8 mouse cellular contexts compared by ENCODE assay signal in the genomic region with DNA sequence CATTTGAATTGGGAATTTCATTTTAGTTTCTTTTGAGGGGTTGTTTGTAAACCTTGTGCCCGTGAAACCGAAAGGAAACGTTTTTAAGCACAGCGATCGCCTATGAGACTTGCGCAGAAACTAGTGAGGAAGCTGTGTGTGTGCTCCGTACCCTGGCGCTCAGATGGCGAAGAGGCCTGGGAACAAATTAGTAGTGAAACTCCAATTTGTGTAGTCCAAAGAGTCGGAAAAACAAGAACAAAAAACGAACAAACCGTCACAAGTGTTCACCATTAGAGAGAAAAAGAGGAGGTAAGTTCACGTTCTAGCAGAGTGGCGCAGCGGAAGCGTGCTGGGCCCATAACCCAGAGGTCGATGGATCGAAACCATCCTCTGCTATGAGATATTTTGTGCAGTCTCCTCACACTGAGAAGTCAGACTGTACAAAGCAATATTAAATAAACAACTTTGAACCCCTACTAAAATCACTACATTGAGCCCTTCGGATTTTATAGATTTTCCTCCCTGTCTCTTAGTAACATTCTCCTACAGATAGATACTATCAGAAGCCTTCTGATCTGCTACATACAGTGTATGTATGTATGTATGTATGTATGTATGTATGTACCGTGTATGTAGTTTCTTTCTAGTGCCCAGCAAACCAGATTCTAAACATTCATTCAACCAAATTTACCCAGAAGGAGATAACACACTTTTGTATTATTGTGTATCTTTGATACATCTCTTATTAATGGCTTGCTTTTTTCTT. TPM values are rescaled to one million over a fixed set of nuclear protein-coding genes. Genes with fewer than 3 reads are reported as not detected.
A peak's percentile ranks its signal among the peaks of the same experiment; 100 is the strongest.
DNase-seq lines count a peak whose midpoint lies in the region; ATAC-seq and TF ChIP-seq lines count a peak whose summit lies in the region.

No protein-coding gene starts in this region.

- no peaks in the 10 kb centered on the region for H3K4me1 ChIP-seq in heart, embryonic 11.5 days (ENCODE audit: control insufficient read depth, insufficient read depth, low read length)
- peaks cover 3% of the 10 kb centered on the region; the same call in 1 of the 2 replicates for H3K4me1 ChIP-seq in kidney, embryonic 15.5 days
- no peaks in the 10 kb centered on the region for H3K4me1 ChIP-seq in limb, embryonic 15.5 days
- H3K4me1 ChIP-seq in midbrain, postnatal 0 days (ENCODE audit: insufficient read depth, low read length): no peaks in the 10 kb centered on the region

- H3K9ac ChIP-seq in heart, embryonic 11.5 days (ENCODE audit: low read depth, low read length): peak overlapping the region; percentile 88
- peak overlapping the region; percentile 53 for H3K9ac ChIP-seq in kidney, embryonic 15.5 days
- H3K9ac ChIP-seq in limb, embryonic 15.5 days: peak overlapping the region; percentile 53
- peak overlapping the region; percentile 71 for H3K9ac ChIP-seq in midbrain, postnatal 0 days (replicated peaks; ENCODE audit: low read length, poor library complexity, severe bottlenecking)

- ATAC-seq in erythroblast, adult 5-6 weeks (replicated peaks; ENCODE audit: low FRiP score, poor library complexity, severe bottlenecking): peak; percentile 63
- peak; percentile 97 for ATAC-seq in heart, embryonic 11.5 days (replicated peaks; ENCODE audit: insufficient number of reproducible peaks, low FRiP score, low TSS enrichment)
- peak; percentile 94 for ATAC-seq in kidney, embryonic 15.5 days (replicated peaks; ENCODE audit: low FRiP score)
- ATAC-seq in limb, embryonic 15.5 days (ENCODE audit: insufficient number of reproducible peaks, low FRiP score, low TSS enrichment, low read depth): peak; percentile 92
- ATAC-seq in midbrain, postnatal 0 days (ENCODE audit: low FRiP score): peak; percentile 90

- H3ac ChIP-seq in C2C12 (ENCODE audit: control insufficient read depth, insufficient read length, low read depth): peak overlapping the region; percentile 78

- H3K27me3 ChIP-seq in C2C12 (ENCODE audit: control insufficient read depth, insufficient read depth, insufficient read length): no peaks in the 10 kb centered on the region
- peaks cover 6% of the 10 kb centered on the region for H3K27me3 ChIP-seq in heart, embryonic 11.5 days (ENCODE audit: control insufficient read depth, insufficient read depth, low read length)
- peaks cover 11% of the 10 kb centered on the region for H3K27me3 ChIP-seq in kidney, embryonic 15.5 days
- H3K27me3 ChIP-seq in limb, embryonic 15.5 days: no peaks in the 10 kb centered on the region
- H3K27me3 ChIP-seq in midbrain, postnatal 0 days (ENCODE audit: insufficient read depth, low read length): peaks cover 5% of the 10 kb centered on the region

- no peaks in the 10 kb centered on the region for H3K36me3 ChIP-seq in C2C12 (ENCODE audit: control insufficient read depth, insufficient read depth)
- no peaks in the 10 kb centered on the region for H3K36me3 ChIP-seq in heart, embryonic 11.5 days (ENCODE audit: control insufficient read depth, insufficient read depth, low read length)
- H3K36me3 ChIP-seq in kidney, embryonic 15.5 days: no peaks in the 10 kb centered on the region
- no peaks in the 10 kb centered on the region for H3K36me3 ChIP-seq in limb, embryonic 15.5 days
- no peaks in the 10 kb centered on the region for H3K36me3 ChIP-seq in midbrain, postnatal 0 days (ENCODE audit: insufficient read depth, low read length)

- TF ChIP-seq CTCF in C2C12 (IDR thresholded peaks at IDR 0.05; ENCODE audit: control insufficient read depth, insufficient read depth, insufficient read length): no peak
- TF ChIP-seq CTCF in midbrain, postnatal 0 days (IDR thresholded peaks at IDR 0.05): peak; percentile 1; the same call in 1 of the 2 replicates

- no peaks in the 10 kb centered on the region for H3K9me3 ChIP-seq in heart, embryonic 11.5 days (replicated peaks; ENCODE audit: control insufficient read depth, low read length)
- H3K9me3 ChIP-seq in kidney, embryonic 15.5 days (replicated peaks): no peaks in the 10 kb centered on the region
- no peaks in the 10 kb centered on the region for H3K9me3 ChIP-seq in limb, embryonic 15.5 days
- no peaks in the 10 kb centered on the region for H3K9me3 ChIP-seq in midbrain, postnatal 0 days (ENCODE audit: low read length)

- H3K79me2 ChIP-seq in C2C12 (ENCODE audit: control insufficient read depth, insufficient read depth): no peaks in the 10 kb centered on the region

- peak overlapping the region; percentile 53 for H3K4me3 ChIP-seq in C2C12 (ENCODE audit: insufficient read depth, poor library complexity, severe bottlenecking)
- H3K4me3 ChIP-seq in heart, embryonic 11.5 days (ENCODE audit: low read depth, low read length): peak overlapping the region; percentile 66
- H3K4me3 ChIP-seq in kidney, embryonic 15.5 days (replicated peaks): peak overlapping the region; percentile 71
- H3K4me3 ChIP-seq in limb, embryonic 15.5 days: peak overlapping the region; percentile 63
- peak overlapping the region; percentile 68 for H3K4me3 ChIP-seq in midbrain, postnatal 0 days (ENCODE audit: low read depth, low read length)

- peak overlapping the region; percentile 46 for H3K4me2 ChIP-seq in heart, embryonic 11.5 days
- H3K4me2 ChIP-seq in kidney, embryonic 15.5 days: peak overlapping the region; percentile 48
- H3K4me2 ChIP-seq in limb, embryonic 15.5 days: peak overlapping the region; percentile 29
- peak overlapping the region; percentile 42 for H3K4me2 ChIP-seq in midbrain, postnatal 0 days (ENCODE audit: low read depth, low read length, poor library complexity, severe bottlenecking)

- WGBS in heart, embryonic 11.5 days (ENCODE audit: insufficient replicate concordance): 4% methylated on average over 20 of the region's 20 CpGs
- 4% methylated on average over 20 of the region's 20 CpGs for WGBS in kidney, embryonic 15.5 days
- WGBS in limb, embryonic 15.5 days: 4% methylated on average over 20 of the region's 20 CpGs
- 4% methylated on average over 20 of the region's 20 CpGs for WGBS in midbrain, postnatal 0 days

- peak; percentile 89 for DNase-seq in brain, adult 2 months (ENCODE audit: low read depth, low spot score)
- DNase-seq in midbrain, postnatal 0 days (ENCODE audit: low spot score): peak; percentile 83
- DNase-seq in spleen, postnatal 36 days (ENCODE audit: low spot score in 2 of 2): peak; percentile 67 to 73

- H3K79me3 ChIP-seq in C2C12 (ENCODE audit: low read depth): no peaks in the 10 kb centered on the region

- peak overlapping the region; percentile 73; the same call in 1 of the 2 replicates for H3K27ac ChIP-seq in heart, embryonic 11.5 days (ENCODE audit: low read depth, low read length)
- peak overlapping the region; percentile 88 for H3K27ac ChIP-seq in kidney, embryonic 15.5 days
- peak overlapping the region; percentile 93 for H3K27ac ChIP-seq in limb, embryonic 15.5 days
- H3K27ac ChIP-seq in midbrain, postnatal 0 days (ENCODE audit: low read depth, low read length): peak overlapping the region; percentile 82

TF ChIP-seq in C2C12, 6 proteins besides CTCF, POLR2A, EP300 and RAD21:
- TF ChIP-seq MYOG (IDR thresholded peaks at IDR 0.05; ENCODE audit: control insufficient read depth, extremely low read depth, insufficient read length) (no peak), FOSL1 (IDR thresholded peaks at IDR 0.05; ENCODE audit: insufficient read depth, low read length, poor library complexity, severe bottlenecking) (no peak), USF1 (IDR thresholded peaks at IDR 0.05; ENCODE audit: low read depth) (no peak), MAX (IDR thresholded peaks at IDR 0.05) (no peak), CEBPB (IDR thresholded peaks at IDR 0.05; ENCODE audit: low read depth) (no peak), MYOD1 (IDR thresholded peaks at IDR 0.05; ENCODE audit: control insufficient read depth, insufficient read length, low read depth) (no peak)

RNA-seq across cellular contexts. Expression of gene Pom121l2, which starts 6.1 kb away (rescaled TPM):
- not detected for polyA plus RNA-seq in C2C12 (2012; fragmentation: generic; extraction: Trizol)
- not detected in 2 replicates for total RNA-seq in erythroblast, adult 5-6 weeks (2015; ENCODE audit: low replicate concordance)
- total RNA-seq in erythroblast, adult 5-6 weeks (2017; ENCODE audit: low replicate concordance): not detected in 2 replicates
- polyA plus RNA-seq in heart, embryonic 11.5 days (2014; fragmentation: Nextera tagmentation; extraction: Ambion mirVana): not detected in 2 replicates
- polyA plus RNA-seq in kidney, embryonic 15.5 days (2015; fragmentation: Nextera tagmentation; extraction: Ambion mirVana): 0.08 and 0.17 TPM in 2 replicates
- 0.15 and 0.20 TPM in 2 replicates for polyA plus RNA-seq in limb, embryonic 15.5 days (2015; fragmentation: Nextera tagmentation; extraction: Ambion mirVana)
- 0.05 and 0.90 TPM in 2 replicates for total RNA-seq in midbrain, postnatal 0 days (2014; rRNA removed)
- not detected in 2 replicates for polyA plus RNA-seq in midbrain, postnatal 0 days (2015; fragmentation: Nextera tagmentation; extraction: Ambion mirVana)

RNA-seq across cellular contexts. Expression of gene Zfp184, which starts 30.0 kb away (rescaled TPM):
- 1.4 TPM for polyA plus RNA-seq in C2C12 (2012; fragmentation: generic; extraction: Trizol)
- 0.19 and 2.9 TPM in 2 replicates for total RNA-seq in erythroblast, adult 5-6 weeks (2015; ENCODE audit: low replicate concordance)
- 0.34 and 2.5 TPM in 2 replicates for total RNA-seq in erythroblast, adult 5-6 weeks (2017; ENCODE audit: low replicate concordance)
- 6.7 and 7.6 TPM in 2 replicates for polyA plus RNA-seq in heart, embryonic 11.5 days (2014; fragmentation: Nextera tagmentation; extraction: Ambion mirVana)
- 12.1 and 12.5 TPM in 2 replicates for polyA plus RNA-seq in kidney, embryonic 15.5 days (2015; fragmentation: Nextera tagmentation; extraction: Ambion mirVana)
- polyA plus RNA-seq in limb, embryonic 15.5 days (2015; fragmentation: Nextera tagmentation; extraction: Ambion mirVana): 7.8 and 8.8 TPM in 2 replicates
- total RNA-seq in midbrain, postnatal 0 days (2014; rRNA removed): 8.1 and 9.8 TPM in 2 replicates
- polyA plus RNA-seq in midbrain, postnatal 0 days (2015; fragmentation: Nextera tagmentation; extraction: Ambion mirVana): 7.5 and 8.4 TPM in 2 replicates

RNA-seq across cellular contexts. Expression of gene Prss16, which starts 34.6 kb away (rescaled TPM):
- 1.1 TPM for polyA plus RNA-seq in C2C12 (2012; fragmentation: generic; extraction: Trizol)
- total RNA-seq in erythroblast, adult 5-6 weeks (2015; ENCODE audit: low replicate concordance): 2.7 and 6.3 TPM in 2 replicates
- total RNA-seq in erythroblast, adult 5-6 weeks (2017; ENCODE audit: low replicate concordance): 1.8 and 2.2 TPM in 2 replicates
- 0.24 and 0.66 TPM in 2 replicates for polyA plus RNA-seq in heart, embryonic 11.5 days (2014; fragmentation: Nextera tagmentation; extraction: Ambion mirVana)
- 0.14 and 0.35 TPM in 2 replicates for polyA plus RNA-seq in kidney, embryonic 15.5 days (2015; fragmentation: Nextera tagmentation; extraction: Ambion mirVana)
- 1.2 and 1.3 TPM in 2 replicates for polyA plus RNA-seq in limb, embryonic 15.5 days (2015; fragmentation: Nextera tagmentation; extraction: Ambion mirVana)
- total RNA-seq in midbrain, postnatal 0 days (2014; rRNA removed): 0.09 and 1.6 TPM in 2 replicates
- not detected in 2 replicates for polyA plus RNA-seq in midbrain, postnatal 0 days (2015; fragmentation: Nextera tagmentation; extraction: Ambion mirVana)

Comparison
In these comparisons a context has a peak if more than half of its experiments do, and no peak if none do; other contexts are left out.
1. Peak in every context shown above with its lines: DNase-seq, ATAC-seq, H3K4me3 ChIP-seq and H3K27ac ChIP-seq.